Mouse (Mus musculus): ENCODE data around the gene Phospho1. TPM values are rescaled to one million over a fixed set of nuclear protein-coding genes. Genes with fewer than 3 reads are reported as not detected.

Phospho1 gene
- 6.4 and 7.1 TPM in 2 replicates for polyA plus RNA-seq (2015; fragmentation: Nextera tagmentation; extraction: Ambion mirVana)

GRCm38 (mm10) chr11:95824071-95824876 lies at the start of gene Phospho1:
Phospho1 (plus strand) TSS chr11:95824499.
- peaks cover 66% of the 10 kb centered on the region for H3K4me1 ChIP-seq (replicated peaks)
- WGBS (ENCODE audit: insufficient replicate concordance), result under 1% methylated on average over 78 of the region's 78 CpGs
- no peaks in the 10 kb centered on the region for H3K9me3 ChIP-seq (replicated peaks)
- no peaks in the 10 kb centered on the region for H3K36me3 ChIP-seq (replicated peaks)
- H3K4me2 ChIP-seq, result peak within 1 kb of the TSS; percentile 98
- peak within 1 kb of the TSS; percentile 91 for H3K9ac ChIP-seq
- H3K27ac ChIP-seq (replicated peaks), result peak within 1 kb of the TSS; percentile 84
- peaks cover 33% of the 10 kb centered on the region for H3K27me3 ChIP-seq
- ATAC-seq (ENCODE audit: insufficient read depth), result peak; percentile 92
- peak within 1 kb of the TSS; percentile 76 for H3K4me3 ChIP-seq (replicated peaks)

- peaks cover 43% of the 10 kb centered on the region for H3K4me1 ChIP-seq (replicated peaks)
- peak overlapping the region; percentile 52 for H3K9ac ChIP-seq
- no peaks in the 10 kb centered on the region for H3K27me3 ChIP-seq
- no peaks in the 10 kb centered on the region for H3K9me3 ChIP-seq (replicated peaks)
- no peaks in the 10 kb centered on the region for H3K36me3 ChIP-seq (replicated peaks)
- peak overlapping the region; percentile 96 for H3K27ac ChIP-seq (replicated peaks)
- ATAC-seq (ENCODE audit: insufficient read depth), result peak; percentile 88
- peak overlapping the region; percentile 60 for H3K4me2 ChIP-seq
- H3K4me3 ChIP-seq (replicated peaks), result peak overlapping the region; percentile 52
- WGBS (ENCODE audit: insufficient replicate concordance), result 20% methylated on average over 17 of the region's 17 CpGs
Observed at GRCm38 (mm10) chr11:95777323-95778297, 46.7 kb upstream of the Phospho1 start.

- no peak for ATAC-seq (ENCODE audit: insufficient read depth)
- H3K4me2 ChIP-seq, result peak overlapping the region; percentile 60
- H3K4me3 ChIP-seq (replicated peaks), result peak overlapping the region; percentile 52
- no peaks in the 10 kb centered on the region for H3K27me3 ChIP-seq
- H3K9me3 ChIP-seq (replicated peaks), result no peaks in the 10 kb centered on the region
- 75% methylated on average over 4 of the region's 4 CpGs for WGBS (ENCODE audit: insufficient replicate concordance)
- H3K9ac ChIP-seq, result peak overlapping the region; percentile 52
- peaks cover 35% of the 10 kb centered on the region for H3K4me1 ChIP-seq (replicated peaks)
- H3K36me3 ChIP-seq (replicated peaks), result no peaks in the 10 kb centered on the region
- peak overlapping the region; percentile 96 for H3K27ac ChIP-seq (replicated peaks)
Observed at GRCm38 (mm10) chr11:95778831-95779251, 45.5 kb upstream of the Phospho1 start.

- Histone ChIP-seq H3K9ac (peak overlapping the region; percentile 52), H3K27ac (replicated peaks) (peak overlapping the region; percentile 96), H3K4me1 (replicated peaks) (peaks cover 33% of the 10 kb centered on the region), H3K36me3 (replicated peaks) (no peaks in the 10 kb centered on the region), H3K4me3 (replicated peaks) (peak overlapping the region; percentile 52), H3K4me2 (peak overlapping the region; percentile 60), H3K27me3 (no peaks in the 10 kb centered on the region), H3K9me3 (replicated peaks) (no peaks in the 10 kb centered on the region)
- no peak for ATAC-seq (ENCODE audit: insufficient read depth)
- 87% methylated on average over 4 of the region's 4 CpGs for WGBS (ENCODE audit: insufficient replicate concordance)
Observed at GRCm38 (mm10) chr11:95779366-95779765, 44.9 kb upstream of the Phospho1 start.

GRCm38 (mm10) chr11:95780480-95780879 lies 43.8 kb upstream of the Phospho1 start:
- ATAC-seq (ENCODE audit: insufficient read depth), result no peak
- H3K27ac ChIP-seq (replicated peaks), result no peak overlapping the region
- no peak overlapping the region for H3K4me2 ChIP-seq
- H3K4me3 ChIP-seq (replicated peaks), result no peak overlapping the region
- 84% methylated on average over 8 of the region's 8 CpGs for WGBS (ENCODE audit: insufficient replicate concordance)
- H3K4me1 ChIP-seq (replicated peaks), result peaks cover 33% of the 10 kb centered on the region
- H3K9me3 ChIP-seq (replicated peaks), result no peaks in the 10 kb centered on the region
- 0 out of 2 replicates have a peak, but pooled peaks cover 4% of the 10 kb centered on the region for H3K36me3 ChIP-seq (replicated peaks)
- H3K27me3 ChIP-seq, result no peaks in the 10 kb centered on the region
- H3K9ac ChIP-seq, result no peak overlapping the region

- no peaks in the 10 kb centered on the region for H3K9me3 ChIP-seq (replicated peaks)
- 88% methylated on average over 11 of the region's 11 CpGs for WGBS (ENCODE audit: insufficient replicate concordance)
- peaks cover 38% of the 10 kb centered on the region for H3K4me1 ChIP-seq (replicated peaks)
- H3K36me3 ChIP-seq (replicated peaks), result 0 out of 2 replicates have a peak, but pooled peaks cover 8% of the 10 kb centered on the region
- H3K27me3 ChIP-seq, result no peaks in the 10 kb centered on the region
- H3K27ac ChIP-seq (replicated peaks), result no peak overlapping the region; the same call in 1 of the 2 replicates
- no peak overlapping the region for H3K4me2 ChIP-seq
- no peak overlapping the region for H3K9ac ChIP-seq
- no peak for ATAC-seq (ENCODE audit: insufficient read depth)
- no peak overlapping the region for H3K4me3 ChIP-seq (replicated peaks)
Observed at GRCm38 (mm10) chr11:95781557-95781956, 42.7 kb upstream of the Phospho1 start.

- 81% methylated on average over 4 of the region's 4 CpGs for WGBS (ENCODE audit: insufficient replicate concordance)
- Histone ChIP-seq H3K27ac (replicated peaks) (no peak overlapping the region), H3K4me3 (replicated peaks) (no peak overlapping the region), H3K27me3 (no peaks in the 10 kb centered on the region), H3K9ac (no peak overlapping the region), H3K36me3 (replicated peaks) (0 out of 2 replicates have a peak, but pooled peaks cover 8% of the 10 kb centered on the region), H3K4me2 (no peak overlapping the region), H3K4me1 (replicated peaks) (peaks cover 23% of the 10 kb centered on the region), H3K9me3 (replicated peaks) (no peaks in the 10 kb centered on the region)
- no peak for ATAC-seq (ENCODE audit: insufficient read depth)
Observed at GRCm38 (mm10) chr11:95783457-95783856, 40.8 kb upstream of the Phospho1 start.

GRCm38 (mm10) chr11:95783958-95784357 lies 40.3 kb upstream of the Phospho1 start:
- Histone ChIP-seq H3K27me3 (no peaks in the 10 kb centered on the region), H3K9ac (no peak overlapping the region), H3K27ac (replicated peaks) (no peak overlapping the region), H3K36me3 (replicated peaks) (0 out of 2 replicates have a peak, but pooled peaks cover 10% of the 10 kb centered on the region), H3K4me3 (replicated peaks) (no peak overlapping the region), H3K4me2 (no peak overlapping the region), H3K9me3 (replicated peaks) (no peaks in the 10 kb centered on the region), H3K4me1 (replicated peaks) (peaks cover 18% of the 10 kb centered on the region)
- ATAC-seq (ENCODE audit: insufficient read depth), result no peak
- WGBS (ENCODE audit: insufficient replicate concordance), result 80% methylated on average over 9 of the region's 9 CpGs

- Histone ChIP-seq H3K36me3 (replicated peaks) (0 out of 2 replicates have a peak, but pooled peaks cover 16% of the 10 kb centered on the region), H3K9me3 (replicated peaks) (no peaks in the 10 kb centered on the region), H3K4me1 (replicated peaks) (peaks cover 12% of the 10 kb centered on the region), H3K4me2 (no peak overlapping the region), H3K27ac (replicated peaks) (no peak overlapping the region), H3K4me3 (replicated peaks) (no peak overlapping the region), H3K27me3 (no peaks in the 10 kb centered on the region), H3K9ac (no peak overlapping the region)
- WGBS (ENCODE audit: insufficient replicate concordance), result 85% methylated on average over 4 of the region's 4 CpGs
- ATAC-seq (ENCODE audit: insufficient read depth), result no peak
Observed at GRCm38 (mm10) chr11:95785675-95786074, 38.6 kb upstream of the Phospho1 start.

GRCm38 (mm10) chr11:95786511-95786910 lies 37.8 kb upstream of the Phospho1 start:
- Histone ChIP-seq H3K27ac (replicated peaks) (no peak overlapping the region; the same call in 1 of the 2 replicates), H3K9me3 (replicated peaks) (no peaks in the 10 kb centered on the region), H3K4me2 (no peak overlapping the region), H3K27me3 (no peaks in the 10 kb centered on the region), H3K36me3 (replicated peaks) (0 out of 2 replicates have a peak, but pooled peaks cover 20% of the 10 kb centered on the region), H3K4me1 (replicated peaks) (peaks cover 12% of the 10 kb centered on the region), H3K9ac (no peak overlapping the region), H3K4me3 (replicated peaks) (no peak overlapping the region)
- no peak; the same call in 1 of the 2 replicates for ATAC-seq (ENCODE audit: insufficient read depth)
- WGBS (ENCODE audit: insufficient replicate concordance), result 74% methylated on average over 6 of the region's 6 CpGs
